Comparison of ENCODE assay signal across 8 mouse cellular contexts in genomic region chr13:43452843-43453605, GRCm38 (mm10). TPM values are rescaled to one million over a fixed set of nuclear protein-coding genes. Genes with fewer than 3 reads are reported as not detected.
DNase-seq lines count a peak whose midpoint lies in the region; ATAC-seq lines count a peak whose summit lies in the region.

No protein-coding gene starts in this region.

- no peaks in the 10 kb centered on the region for H3K36me3 ChIP-seq in heart, embryonic 11.5 days (ENCODE audit: control insufficient read depth, insufficient read depth, low read length)
- no peaks in the 10 kb centered on the region for H3K36me3 ChIP-seq in lung, embryonic 15.5 days
- H3K36me3 ChIP-seq in stomach, embryonic 16.5 days (ENCODE audit: control insufficient read depth, insufficient read depth, low read length) = no peaks in the 10 kb centered on the region

- peak; percentile 82 for DNase-seq in heart, adult 11 months
- no peak for DNase-seq in lung, postnatal 10 days
- DNase-seq in retina, embryonic 14.5 days (ENCODE audit: low spot score) = no peak

- no peak overlapping the region for H3K4me3 ChIP-seq in heart, embryonic 11.5 days (ENCODE audit: low read depth, low read length)
- no peak overlapping the region for H3K4me3 ChIP-seq in lung, embryonic 15.5 days
- no peak overlapping the region for H3K4me3 ChIP-seq in brown adipose tissue, adult 24 weeks (ENCODE audit: insufficient read depth, low read depth, low read length)
- no peak overlapping the region for H3K4me3 ChIP-seq in stomach, embryonic 16.5 days (replicated peaks; ENCODE audit: low read length)

- no peaks in the 10 kb centered on the region for H3K9me3 ChIP-seq in heart, embryonic 11.5 days (replicated peaks; ENCODE audit: control insufficient read depth, low read length)
- no peaks in the 10 kb centered on the region for H3K9me3 ChIP-seq in lung, embryonic 15.5 days
- H3K9me3 ChIP-seq in stomach, embryonic 16.5 days (replicated peaks; ENCODE audit: control insufficient read depth, low read length) = no peaks in the 10 kb centered on the region

- no peaks in the 10 kb centered on the region for H3K27me3 ChIP-seq in heart, embryonic 11.5 days (ENCODE audit: control insufficient read depth, insufficient read depth, low read length)
- H3K27me3 ChIP-seq in lung, embryonic 15.5 days = no peaks in the 10 kb centered on the region
- H3K27me3 ChIP-seq in stomach, embryonic 16.5 days (ENCODE audit: control insufficient read depth, insufficient read depth, low read length) = no peaks in the 10 kb centered on the region

- no peak overlapping the region for H3K9ac ChIP-seq in heart, embryonic 11.5 days (ENCODE audit: low read depth, low read length)
- H3K9ac ChIP-seq in lung, embryonic 15.5 days = no peak overlapping the region
- no peak overlapping the region for H3K9ac ChIP-seq in stomach, embryonic 16.5 days (ENCODE audit: low read length)

- no peak overlapping the region for H3K4me2 ChIP-seq in heart, embryonic 11.5 days
- no peak overlapping the region for H3K4me2 ChIP-seq in lung, embryonic 15.5 days
- H3K4me2 ChIP-seq in stomach, embryonic 16.5 days (ENCODE audit: low read depth, low read length) = peak overlapping the region; percentile 4; the same call in 1 of the 2 replicates

- ATAC-seq in heart, embryonic 11.5 days (replicated peaks; ENCODE audit: insufficient number of reproducible peaks, low FRiP score, low TSS enrichment) = no peak
- no peak for ATAC-seq in lung, embryonic 15.5 days (ENCODE audit: borderline replicate concordance, extremely low read depth, low FRiP score, low TSS enrichment)
- no peak for ATAC-seq in stomach, embryonic 16.5 days (ENCODE audit: insufficient read depth, low FRiP score)
- no peak for ATAC-seq in megakaryocyte-erythroid progenitor cell, adult 5-6 weeks (replicated peaks; ENCODE audit: low FRiP score, low TSS enrichment, poor library complexity, severe bottlenecking)

- H3K27ac ChIP-seq in heart, embryonic 11.5 days (ENCODE audit: low read depth, low read length) = no peak overlapping the region
- peak overlapping the region; percentile 33; the same call in 1 of the 2 replicates for H3K27ac ChIP-seq in lung, embryonic 15.5 days
- peak overlapping the region; percentile 45; the same call in 1 of the 2 replicates for H3K27ac ChIP-seq in brown adipose tissue, adult 24 weeks (replicated peaks; ENCODE audit: low read depth, low read length)
- H3K27ac ChIP-seq in stomach, embryonic 16.5 days (ENCODE audit: low read length) = no peak overlapping the region

- H3K4me1 ChIP-seq in heart, embryonic 11.5 days (ENCODE audit: control insufficient read depth, insufficient read depth, low read length) = peaks cover 3% of the 10 kb centered on the region; the same call in 1 of the 2 replicates
- peaks cover 18% of the 10 kb centered on the region; the same call in 1 of the 2 replicates for H3K4me1 ChIP-seq in lung, embryonic 15.5 days
- peaks cover 22% of the 10 kb centered on the region for H3K4me1 ChIP-seq in brown adipose tissue, adult 24 weeks (ENCODE audit: control insufficient read depth, insufficient read depth, insufficient read length, low read length)
- H3K4me1 ChIP-seq in stomach, embryonic 16.5 days (ENCODE audit: control insufficient read depth, insufficient read depth, low read length) = peaks cover 7% of the 10 kb centered on the region; the same call in 1 of the 2 replicates

- WGBS in heart, embryonic 11.5 days (ENCODE audit: insufficient replicate concordance) = 53% methylated on average over 7 of the region's 7 CpGs
- WGBS in lung, embryonic 15.5 days = 44% methylated on average over 7 of the region's 7 CpGs
- 37% methylated on average over 7 of the region's 7 CpGs for WGBS in stomach, embryonic 16.5 days

RNA-seq across cellular contexts. Expression of gene Ranbp9, which starts 28.1 kb away (rescaled TPM):
- polyA plus RNA-seq in heart, embryonic 11.5 days (2014; fragmentation: Nextera tagmentation; extraction: Ambion mirVana) = 8.8 and 12.2 TPM in 2 replicates
- polyA plus RNA-seq in lung, embryonic 15.5 days (2015; fragmentation: Nextera tagmentation; extraction: Ambion mirVana) = 8.1 and 9.2 TPM in 2 replicates
- polyA plus RNA-seq in brown adipose tissue, adult 24 weeks (2012; ENCODE audit: insufficient read depth, insufficient read length, missing spikeins) = 38.5 and 48.5 TPM in 2 replicates
- polyA plus RNA-seq in stomach, embryonic 16.5 days (2015; fragmentation: Nextera tagmentation; extraction: Ambion mirVana) = 7.0 and 7.9 TPM in 2 replicates
- 36.8 and 36.9 TPM in 2 replicates for total RNA-seq in megakaryocyte-erythroid progenitor cell, adult 5-6 weeks (2014; fragmentation: Nextera tagmentation)
- total RNA-seq in megakaryocyte-erythroid progenitor cell, adult 5-6 weeks (2017) = 54.2 and 60.4 TPM in 2 replicates

RNA-seq across cellular contexts. Expression of gene Nol7, which starts 54.8 kb away (rescaled TPM):
- 141 and 151 TPM in 2 replicates for polyA plus RNA-seq in heart, embryonic 11.5 days (2014; fragmentation: Nextera tagmentation; extraction: Ambion mirVana)
- polyA plus RNA-seq in lung, embryonic 15.5 days (2015; fragmentation: Nextera tagmentation; extraction: Ambion mirVana) = 137 and 145 TPM in 2 replicates
- polyA plus RNA-seq in brown adipose tissue, adult 24 weeks (2012; ENCODE audit: insufficient read depth, insufficient read length, missing spikeins) = 96.3 and 110 TPM in 2 replicates
- polyA plus RNA-seq in stomach, embryonic 16.5 days (2015; fragmentation: Nextera tagmentation; extraction: Ambion mirVana) = 92.0 and 119 TPM in 2 replicates
- 182 and 212 TPM in 2 replicates for total RNA-seq in megakaryocyte-erythroid progenitor cell, adult 5-6 weeks (2014; fragmentation: Nextera tagmentation)
- total RNA-seq in megakaryocyte-erythroid progenitor cell, adult 5-6 weeks (2017) = 282 and 379 TPM in 2 replicates

Comparison
In these comparisons a context has a peak if more than half of its experiments do, and no peak if none do; other contexts are left out.
1. H3K27ac ChIP-seq: peak in lung, embryonic 15.5 days (single experiment) and brown adipose tissue, adult 24 weeks (single experiment); none in heart, embryonic 11.5 days (single experiment) and stomach, embryonic 16.5 days (single experiment).